Mouse (Mus musculus): ENCODE data around the gene Trappc6a. TPM values are rescaled to one million over a fixed set of nuclear protein-coding genes. Genes with fewer than 3 reads are reported as not detected.

Gene Trappc6a
- polyA plus RNA-seq, 1 experiment from 2014 or later = 101 TPM

GRCm38 (mm10) chr7:19483281-19483680 lies 24.9 kb upstream of the Trappc6a start:
- ATAC-seq (ENCODE audit: insufficient read depth, low FRiP score) = no peak
- no peaks in the 10 kb centered on the region for H3K4me1 ChIP-seq (ENCODE audit: control insufficient read depth, insufficient read depth, low read length)
- H3K36me3 ChIP-seq (ENCODE audit: control insufficient read depth, insufficient read depth, low read length) = no peaks in the 10 kb centered on the region
- no peak overlapping the region for H3K9ac ChIP-seq (ENCODE audit: low read length)
- no peak overlapping the region for H3K27ac ChIP-seq (ENCODE audit: low read length)
- WGBS = 78% methylated on average over 8 of the region's 8 CpGs
- no peak overlapping the region for H3K4me3 ChIP-seq (replicated peaks; ENCODE audit: low read length)
- H3K9me3 ChIP-seq (replicated peaks; ENCODE audit: control insufficient read depth, low read length) = no peaks in the 10 kb centered on the region
- H3K27me3 ChIP-seq (ENCODE audit: control insufficient read depth, insufficient read depth, low read length) = peaks cover 12% of the 10 kb centered on the region
- H3K4me2 ChIP-seq (ENCODE audit: low read depth, low read length) = no peak overlapping the region

- Histone ChIP-seq H3K27me3 (ENCODE audit: control insufficient read depth, insufficient read depth, low read length) (peaks cover 29% of the 10 kb centered on the region), H3K27ac (ENCODE audit: low read length) (no peak overlapping the region), H3K4me1 (ENCODE audit: control insufficient read depth, insufficient read depth, low read length) (peaks cover 5% of the 10 kb centered on the region; the same call in 1 of the 2 replicates), H3K4me3 (replicated peaks; ENCODE audit: low read length) (no peak overlapping the region), H3K4me2 (ENCODE audit: low read depth, low read length) (no peak overlapping the region), H3K9me3 (replicated peaks; ENCODE audit: control insufficient read depth, low read length) (no peaks in the 10 kb centered on the region), H3K36me3 (ENCODE audit: control insufficient read depth, insufficient read depth, low read length) (no peaks in the 10 kb centered on the region), H3K9ac (ENCODE audit: low read length) (no peak overlapping the region)
- ATAC-seq (ENCODE audit: insufficient read depth, low FRiP score) = no peak
- WGBS = 83% methylated on average over 1 of the region's 1 CpGs
Observed at GRCm38 (mm10) chr7:19485488-19485887, 22.7 kb upstream of the Trappc6a start.

DNA sequence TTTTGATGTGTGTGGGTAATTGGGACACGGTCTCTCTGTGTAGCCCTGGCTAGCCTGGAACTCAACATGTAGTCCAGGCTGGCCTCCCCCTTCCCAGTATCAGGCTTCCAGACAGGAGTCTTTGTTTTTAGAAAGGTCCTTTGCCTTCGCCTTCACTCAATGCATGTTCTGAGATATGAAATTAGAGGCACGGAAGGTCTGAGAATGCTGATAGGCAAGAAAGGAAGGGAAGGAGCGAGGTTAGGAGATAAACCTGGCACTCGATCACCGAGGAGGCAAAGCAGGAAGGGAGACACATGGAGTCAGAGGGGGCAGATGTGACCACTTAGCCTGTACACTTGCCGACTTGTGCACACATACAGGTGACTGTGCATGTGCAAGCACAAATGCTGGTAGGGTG lies 21.6 kb upstream of the Trappc6a start:
- Histone ChIP-seq H3K9ac (ENCODE audit: low read length) (no peak overlapping the region), H3K36me3 (ENCODE audit: control insufficient read depth, insufficient read depth, low read length) (no peaks in the 10 kb centered on the region), H3K4me1 (ENCODE audit: control insufficient read depth, insufficient read depth, low read length) (peaks cover 5% of the 10 kb centered on the region; the same call in 1 of the 2 replicates), H3K27me3 (ENCODE audit: control insufficient read depth, insufficient read depth, low read length) (peaks cover 38% of the 10 kb centered on the region), H3K4me2 (ENCODE audit: low read depth, low read length) (no peak overlapping the region), H3K4me3 (replicated peaks; ENCODE audit: low read length) (no peak overlapping the region), H3K9me3 (replicated peaks; ENCODE audit: control insufficient read depth, low read length) (no peaks in the 10 kb centered on the region), H3K27ac (ENCODE audit: low read length) (no peak overlapping the region)
- no peak for ATAC-seq (ENCODE audit: insufficient read depth, low FRiP score)
- WGBS = 83% methylated on average over 7 of the region's 7 CpGs

DNA sequence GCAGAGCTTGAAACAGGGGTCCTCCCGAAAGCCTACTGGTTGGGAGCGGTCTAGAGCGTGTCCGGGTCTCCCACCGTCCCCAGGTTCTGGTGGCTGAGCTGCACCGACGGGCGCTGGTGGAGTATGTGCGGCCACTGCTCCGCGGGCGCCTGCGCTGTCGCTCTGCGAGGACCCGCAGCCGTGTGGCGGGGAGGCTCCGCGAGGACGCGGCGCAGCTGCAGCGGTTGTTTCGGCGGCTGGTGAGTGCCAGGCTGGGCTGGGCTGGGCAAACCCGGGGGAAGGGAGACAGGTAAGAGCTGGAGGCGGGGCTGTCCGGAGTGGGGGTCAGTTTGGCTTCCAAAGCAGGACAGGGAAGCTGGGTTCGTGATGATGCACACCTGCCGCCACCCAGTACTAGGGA lies 18.7 kb upstream of the Trappc6a start:
- Histone ChIP-seq H3K9me3 (replicated peaks; ENCODE audit: control insufficient read depth, low read length) (no peaks in the 10 kb centered on the region), H3K9ac (ENCODE audit: low read length) (0 out of 2 replicates have a peak overlapping the region, but pooled peaks have one; percentile 11), H3K4me3 (replicated peaks; ENCODE audit: low read length) (peak overlapping the region; percentile 9; the same call in 1 of the 2 replicates), H3K4me1 (ENCODE audit: control insufficient read depth, insufficient read depth, low read length) (peaks cover 5% of the 10 kb centered on the region; the same call in 1 of the 2 replicates), H3K36me3 (ENCODE audit: control insufficient read depth, insufficient read depth, low read length) (no peaks in the 10 kb centered on the region), H3K4me2 (ENCODE audit: low read depth, low read length) (no peak overlapping the region), H3K27me3 (ENCODE audit: control insufficient read depth, insufficient read depth, low read length) (peaks cover 38% of the 10 kb centered on the region), H3K27ac (ENCODE audit: low read length) (no peak overlapping the region)
- WGBS = 15% methylated on average over 31 of the region's 31 CpGs
- ATAC-seq (ENCODE audit: insufficient read depth, low FRiP score) = no peak

- H3K4me3 ChIP-seq (replicated peaks; ENCODE audit: low read length) = peak overlapping the region; percentile 26
- peak overlapping the region; percentile 65 for H3K9ac ChIP-seq (ENCODE audit: low read length)
Observed at GRCm38 (mm10) chr7:19491731-19492130, 16.5 kb upstream of the Trappc6a start.

DNA sequence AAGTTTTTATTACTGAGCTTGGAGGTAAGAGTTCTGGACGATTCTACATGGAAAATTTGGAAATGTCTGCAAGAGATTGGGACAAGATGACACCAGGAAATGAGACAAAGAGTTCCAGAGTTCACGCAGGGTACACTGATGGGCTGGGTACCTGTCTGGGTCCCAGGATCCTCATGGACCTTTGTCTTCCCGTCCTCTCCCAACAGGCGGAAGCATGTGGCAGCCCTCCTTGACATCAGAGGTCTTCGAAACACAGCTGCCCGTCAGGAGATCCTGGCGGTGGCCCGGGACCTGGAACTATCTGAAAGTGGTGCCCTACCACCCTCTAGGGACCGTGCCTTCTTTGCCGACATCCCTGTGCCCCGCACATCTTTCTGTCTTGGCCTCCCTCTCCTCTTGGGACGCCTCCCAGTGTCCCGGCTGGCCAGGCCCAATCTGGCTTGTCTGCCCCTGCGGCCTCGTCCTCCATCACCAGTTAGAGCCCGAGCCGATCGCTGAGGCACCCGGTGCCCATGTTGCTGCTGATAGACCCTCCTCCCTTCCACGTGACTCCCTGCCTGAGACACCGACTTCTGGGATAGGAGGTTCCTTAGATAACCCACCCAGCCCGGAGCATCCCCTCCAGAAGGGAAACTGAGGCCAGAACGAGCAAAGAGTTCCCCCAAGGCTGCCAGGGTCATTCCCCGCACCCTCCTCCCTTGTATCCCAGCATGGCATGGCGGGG lies 13.3 kb upstream of the Trappc6a start:
- no peak overlapping the region for H3K4me2 ChIP-seq (ENCODE audit: low read depth, low read length)
- no peak overlapping the region for H3K4me3 ChIP-seq (replicated peaks; ENCODE audit: low read length)
- no peak overlapping the region for H3K27ac ChIP-seq (ENCODE audit: low read length)
- no peak for ATAC-seq (ENCODE audit: insufficient read depth, low FRiP score)
- no peaks in the 10 kb centered on the region for H3K4me1 ChIP-seq (ENCODE audit: control insufficient read depth, insufficient read depth, low read length)
- H3K9me3 ChIP-seq (replicated peaks; ENCODE audit: control insufficient read depth, low read length) = no peaks in the 10 kb centered on the region
- H3K27me3 ChIP-seq (ENCODE audit: control insufficient read depth, insufficient read depth, low read length) = peaks cover 12% of the 10 kb centered on the region; the same call in 1 of the 2 replicates
- H3K9ac ChIP-seq (ENCODE audit: low read length) = no peak overlapping the region
- H3K36me3 ChIP-seq (ENCODE audit: control insufficient read depth, insufficient read depth, low read length) = no peaks in the 10 kb centered on the region
- 79% methylated on average over 25 of the region's 25 CpGs for WGBS

More at GRCm38 (mm10) chr7:19491731-19492130, 16.5 kb upstream of the Trappc6a start:
- peaks cover 38% of the 10 kb centered on the region for H3K27me3 ChIP-seq (ENCODE audit: control insufficient read depth, insufficient read depth, low read length)
- peaks cover 5% of the 10 kb centered on the region; the same call in 1 of the 2 replicates for H3K4me1 ChIP-seq (ENCODE audit: control insufficient read depth, insufficient read depth, low read length)
- H3K4me2 ChIP-seq (ENCODE audit: low read depth, low read length) = peak overlapping the region; percentile 46
- H3K9me3 ChIP-seq (replicated peaks; ENCODE audit: control insufficient read depth, low read length) = no peaks in the 10 kb centered on the region
- ATAC-seq (ENCODE audit: insufficient read depth, low FRiP score) = peak; percentile 21; the same call in 1 of the 2 replicates
- no peaks in the 10 kb centered on the region for H3K36me3 ChIP-seq (ENCODE audit: control insufficient read depth, insufficient read depth, low read length)
- WGBS = 3% methylated on average over 26 of the region's 26 CpGs
- 0 out of 2 replicates have a peak overlapping the region, but pooled peaks have one; percentile 14 for H3K27ac ChIP-seq (ENCODE audit: low read length)

DNA sequence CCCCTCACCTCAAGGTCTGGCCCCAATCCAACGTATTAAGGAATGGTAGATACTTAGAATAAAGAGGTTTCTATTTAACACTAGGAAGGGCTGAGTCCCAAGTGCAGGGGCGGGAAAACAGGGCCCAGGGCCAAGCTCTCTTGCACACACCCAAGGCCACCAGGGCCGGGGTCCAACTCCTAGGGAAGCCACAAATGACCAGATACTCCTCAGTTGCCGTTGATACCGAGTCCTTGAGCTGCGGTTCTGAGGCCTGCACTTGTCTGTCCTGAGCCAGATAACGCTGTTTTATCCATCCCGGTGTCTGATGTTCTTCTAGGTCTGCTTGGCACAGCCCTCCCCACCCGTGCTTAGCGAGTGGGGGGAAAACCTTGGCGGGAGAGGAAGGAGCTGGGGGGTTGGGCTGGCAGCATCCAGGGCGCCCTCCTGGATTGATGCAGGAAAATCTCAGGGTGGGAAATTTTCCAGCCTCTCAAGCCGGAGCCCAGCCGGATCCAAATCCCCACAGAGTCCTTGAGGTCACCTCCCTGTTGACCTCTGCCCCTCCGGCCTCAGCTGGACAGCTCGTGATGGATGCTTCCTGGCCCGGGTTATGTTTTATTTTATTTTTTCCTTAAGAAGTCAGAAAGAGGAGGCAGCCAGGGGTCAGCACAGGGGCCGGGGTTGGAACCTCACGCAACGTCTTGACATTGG lies 12.5 kb upstream of the Trappc6a start:
- H3K36me3 ChIP-seq (ENCODE audit: control insufficient read depth, insufficient read depth, low read length) = no peaks in the 10 kb centered on the region
- H3K4me1 ChIP-seq (ENCODE audit: control insufficient read depth, insufficient read depth, low read length) = no peaks in the 10 kb centered on the region
- no peak overlapping the region for H3K9ac ChIP-seq (ENCODE audit: low read length)
- peak; percentile 19; the same call in 1 of the 2 replicates for ATAC-seq (ENCODE audit: insufficient read depth, low FRiP score)
- H3K4me3 ChIP-seq (replicated peaks; ENCODE audit: low read length) = no peak overlapping the region
- H3K4me2 ChIP-seq (ENCODE audit: low read depth, low read length) = no peak overlapping the region
- no peaks in the 10 kb centered on the region for H3K9me3 ChIP-seq (replicated peaks; ENCODE audit: control insufficient read depth, low read length)
- no peak overlapping the region for H3K27ac ChIP-seq (ENCODE audit: low read length)
- WGBS = 50% methylated on average over 20 of the region's 20 CpGs
- peaks cover 7% of the 10 kb centered on the region; the same call in 1 of the 2 replicates for H3K27me3 ChIP-seq (ENCODE audit: control insufficient read depth, insufficient read depth, low read length)

- Histone ChIP-seq H3K9ac (ENCODE audit: low read length) (no peak overlapping the region), H3K4me1 (ENCODE audit: control insufficient read depth, insufficient read depth, low read length) (no peaks in the 10 kb centered on the region), H3K4me2 (ENCODE audit: low read depth, low read length) (no peak overlapping the region), H3K36me3 (ENCODE audit: control insufficient read depth, insufficient read depth, low read length) (no peaks in the 10 kb centered on the region), H3K9me3 (replicated peaks; ENCODE audit: control insufficient read depth, low read length) (no peaks in the 10 kb centered on the region), H3K27me3 (ENCODE audit: control insufficient read depth, insufficient read depth, low read length) (peaks cover 3% of the 10 kb centered on the region; the same call in 1 of the 2 replicates), H3K4me3 (replicated peaks; ENCODE audit: low read length) (no peak overlapping the region), H3K27ac (ENCODE audit: low read length) (no peak overlapping the region)
- 58% methylated on average over 5 of the region's 5 CpGs for WGBS
- no peak for ATAC-seq (ENCODE audit: insufficient read depth, low FRiP score)
Observed at GRCm38 (mm10) chr7:19496214-19496555, 12.0 kb upstream of the Trappc6a start.

DNA sequence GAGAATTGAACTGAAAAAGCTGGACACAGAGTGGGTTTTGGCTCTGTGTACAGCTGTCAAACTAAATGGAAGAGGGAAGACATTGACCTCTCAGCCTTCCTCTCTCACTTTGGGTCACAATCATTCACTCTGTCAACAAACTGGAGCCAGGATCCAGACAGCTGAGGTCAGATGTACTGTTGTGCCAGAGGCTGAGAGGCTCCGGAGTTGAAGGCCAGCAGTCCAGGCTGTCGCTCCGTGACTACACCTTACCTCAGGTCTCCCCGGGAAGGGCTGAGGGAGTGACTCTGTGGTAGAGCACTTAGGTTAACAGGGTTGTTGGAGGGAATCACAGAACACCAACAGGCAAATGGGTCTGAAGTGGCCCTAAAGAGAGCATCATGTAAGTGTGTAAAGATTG lies 9.9 kb upstream of the Trappc6a start:
- no peak for ATAC-seq (ENCODE audit: insufficient read depth, low FRiP score)

More for the DNA sequence above, 9.9 kb upstream of the Trappc6a start:
- H3K27me3 ChIP-seq (ENCODE audit: control insufficient read depth, insufficient read depth, low read length) = no peaks in the 10 kb centered on the region
- H3K9ac ChIP-seq (ENCODE audit: low read length) = no peak overlapping the region
- no peaks in the 10 kb centered on the region for H3K4me1 ChIP-seq (ENCODE audit: control insufficient read depth, insufficient read depth, low read length)
- H3K27ac ChIP-seq (ENCODE audit: low read length) = no peak overlapping the region
- no peak overlapping the region for H3K4me3 ChIP-seq (replicated peaks; ENCODE audit: low read length)
- no peaks in the 10 kb centered on the region for H3K9me3 ChIP-seq (replicated peaks; ENCODE audit: control insufficient read depth, low read length)
- 33% methylated on average over 4 of the region's 4 CpGs for WGBS
- H3K4me2 ChIP-seq (ENCODE audit: low read depth, low read length) = no peak overlapping the region
- H3K36me3 ChIP-seq (ENCODE audit: control insufficient read depth, insufficient read depth, low read length) = no peaks in the 10 kb centered on the region
